Mouse (Mus musculus): ENCODE results near the gene Fermt2.

DNA sequence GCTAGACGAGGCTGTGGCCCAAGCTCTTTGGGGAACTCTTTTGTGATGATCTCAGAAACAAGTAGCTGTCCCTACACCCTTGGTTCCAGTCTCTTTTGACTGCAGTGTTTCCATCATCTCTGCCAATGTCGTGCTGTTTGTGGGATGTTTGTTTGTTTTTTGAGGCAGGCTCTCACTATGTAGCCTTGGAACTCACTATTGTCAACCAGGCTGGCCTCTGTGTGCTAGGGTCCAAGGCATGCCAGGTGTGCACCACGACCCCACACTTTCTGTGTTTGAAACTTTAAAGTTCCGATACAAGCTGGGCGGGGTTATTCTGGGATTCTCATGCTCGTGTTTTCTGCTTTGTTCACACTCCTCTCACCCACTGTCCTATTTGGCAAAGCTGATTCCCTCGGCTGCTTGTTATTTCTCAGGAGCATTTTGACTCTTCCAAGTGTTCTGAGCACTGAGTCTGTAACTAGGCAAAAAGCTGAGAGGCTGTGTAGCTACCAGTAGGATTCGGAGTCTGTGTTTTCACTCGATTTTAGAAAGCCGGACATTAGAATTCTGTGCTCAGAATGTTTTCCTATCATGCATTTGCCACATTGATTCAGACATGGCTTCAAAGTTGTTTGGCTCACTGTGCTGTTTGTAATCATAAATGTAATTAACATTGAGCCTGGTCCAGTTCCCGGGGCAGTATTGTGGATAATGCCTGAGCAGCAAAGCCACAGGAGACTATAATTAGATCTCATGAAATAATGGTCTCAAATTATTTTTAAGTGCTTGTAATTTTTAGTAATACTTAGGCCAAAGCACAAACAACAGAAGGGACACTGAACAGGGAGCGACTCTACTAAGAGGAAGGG is 74.0 kb downstream of the Fermt2 start:
- TF ChIP-seq CTCF (IDR thresholded peaks at IDR 0.05; ENCODE audit: borderline replicate concordance, extremely low read depth, insufficient read depth, insufficient read length) (no peak), POLR2A (IDR thresholded peaks at IDR 0.05; ENCODE audit: borderline replicate concordance, extremely low read depth, insufficient read depth, insufficient read length, poor library complexity, severe bottlenecking) (no peak)

Measured in brain, embryonic 14.5 days (tissue).